Mouse (Mus musculus) liver, embryonic 13.5 days (tissue): ENCODE data around the gene Spata13. TPM values are rescaled to one million over a fixed set of nuclear protein-coding genes. Genes with fewer than 3 reads are reported as not detected.

Experiments
- ATAC-seq: fragments of 200-750 bp; cut with Nextera tagmentation; 2 replicates; pipeline ENCODE4 v1.8.0; 2017; ENCODE audit warnings: low read depth, mild to moderate bottlenecking, moderate number of reproducible peaks, moderate library complexity
- DNase-seq: peaks from one replicate; pipeline ENCODE4 v3.0.0; 2022
- H3K27ac ChIP-seq: fragments of 300-500 bp; sonication (generic); 2 replicates; pipeline ENCODE4 v1.5.1; 2015; ENCODE audit warnings: moderate library complexity, mild to moderate bottlenecking, inconsistent platforms
- H3K27me3 ChIP-seq: fragments of 300-500 bp; sonication (generic); 2 replicates; pipeline ENCODE4 v1.6.1; 2015; ENCODE audit warnings: mild to moderate bottlenecking, inconsistent platforms
- H3K36me3 ChIP-seq: fragments of 300-500 bp; sonication (generic); 2 replicates; pipeline ENCODE4 v1.6.1; 2015; ENCODE audit warnings: mild to moderate bottlenecking, inconsistent platforms
- H3K4me1 ChIP-seq: fragments of 300-500 bp; sonication (generic); replicated peaks from 2 replicates; pipeline ENCODE4 v1.6.1; 2015; ENCODE audit warnings: inconsistent platforms
- H3K4me2 ChIP-seq: fragments of 300-500 bp; sonication (generic); 2 replicates; pipeline ENCODE4 v1.6.1; 2015; ENCODE audit warnings: inconsistent platforms, mild to moderate bottlenecking, moderate library complexity
- H3K4me3 ChIP-seq: fragments of 300-500 bp; sonication (generic); replicated peaks from 2 replicates; pipeline ENCODE4 v1.5.1; 2015; ENCODE audit warnings: mild to moderate bottlenecking, inconsistent platforms
- H3K9ac ChIP-seq: fragments of 300-500 bp; sonication (generic); 2 replicates; pipeline ENCODE4 v1.6.1; 2015; ENCODE audit warnings: mild to moderate bottlenecking, inconsistent platforms
- H3K9me3 ChIP-seq: fragments of 300-500 bp; sonication (generic); replicated peaks from 2 replicates; pipeline ENCODE4 v1.6.1; 2016; ENCODE audit warnings: inconsistent platforms
- WGBS: fragments of 180-500 bp; shearing (Covaris S2); methylation state at CpG from one replicate; pipeline ENCODE4 v1.1.7; 2015; ENCODE audit not compliant: insufficient replicate concordance; 5-methylcytosine and 5-hydroxymethylcytosine counted together
- polyA plus RNA-seq: library from polyadenylated mRNA; unstranded; fragments of >200 nt; fragmentation: Nextera tagmentation; extraction: Ambion mirVana; gene quantifications from 2 replicates; pipeline ENCODE4 v1.2.1, GENCODE M21; 2015

The Spata13 gene
- polyA plus RNA-seq, 1 experiment from 2014 or later, result 17.2 TPM

GRCm38 (mm10) chr14:60641120-60641519, 7.3 kb downstream of the Spata13 start:
- H3K4me3 ChIP-seq, result no peak overlapping the region
- H3K9ac ChIP-seq, result no peak overlapping the region
- WGBS, result 80% methylated on average over 6 of the region's 6 CpGs
- ATAC-seq, result no peak
- peaks cover 68% of the 10 kb centered on the region for H3K4me1 ChIP-seq
- DNase-seq, result no peak
- no peak overlapping the region for H3K27ac ChIP-seq
- H3K4me2 ChIP-seq, result no peak overlapping the region
- peaks cover 24% of the 10 kb centered on the region for H3K36me3 ChIP-seq
- H3K9me3 ChIP-seq, result no peaks in the 10 kb centered on the region
- H3K27me3 ChIP-seq, result 0 out of 2 replicates have a peak, but pooled peaks cover 9% of the 10 kb centered on the region

- Histone ChIP-seq H3K27me3 (0 out of 2 replicates have a peak, but pooled peaks cover 9% of the 10 kb centered on the region), H3K9me3 (no peaks in the 10 kb centered on the region), H3K4me1 (peaks cover 58% of the 10 kb centered on the region), H3K36me3 (peaks cover 19% of the 10 kb centered on the region), H3K4me2 (no peak overlapping the region), H3K9ac (no peak overlapping the region), H3K27ac (no peak overlapping the region), H3K4me3 (no peak overlapping the region)
- ATAC-seq (no peak), DNase-seq (no peak)
- WGBS, result 85% methylated on average over 1 of the region's 1 CpGs
Observed at GRCm38 (mm10) chr14:60642131-60642530, 8.3 kb downstream of the Spata13 start.

- Histone ChIP-seq H3K36me3 (peaks cover 15% of the 10 kb centered on the region), H3K4me1 (peaks cover 51% of the 10 kb centered on the region), H3K4me2 (no peak overlapping the region), H3K4me3 (no peak overlapping the region), H3K9ac (no peak overlapping the region), H3K27ac (no peak overlapping the region), H3K27me3 (no peaks in the 10 kb centered on the region), H3K9me3 (no peaks in the 10 kb centered on the region)
- WGBS, result 88% methylated on average over 14 of the region's 14 CpGs
- DNase-seq (no peak), ATAC-seq (no peak)
Observed at GRCm38 (mm10) chr14:60643098-60643870, 9.5 kb downstream of the Spata13 start.

GRCm38 (mm10) chr14:60646373-60646772, 12.6 kb downstream of the Spata13 start:
- Histone ChIP-seq H3K27ac (no peak overlapping the region), H3K9ac (no peak overlapping the region), H3K27me3 (no peaks in the 10 kb centered on the region), H3K4me1 (peaks cover 52% of the 10 kb centered on the region), H3K9me3 (no peaks in the 10 kb centered on the region), H3K4me2 (no peak overlapping the region), H3K36me3 (peaks cover 11% of the 10 kb centered on the region), H3K4me3 (no peak overlapping the region)
- ATAC-seq (no peak), DNase-seq (no peak)
- WGBS, result 61% methylated on average over 5 of the region's 5 CpGs

GRCm38 (mm10) chr14:60647885-60648284, 14.1 kb downstream of the Spata13 start:
- Histone ChIP-seq H3K4me2 (no peak overlapping the region), H3K9me3 (no peaks in the 10 kb centered on the region), H3K4me1 (peaks cover 63% of the 10 kb centered on the region), H3K27ac (no peak overlapping the region; the same call in 1 of the 2 replicates), H3K36me3 (peaks cover 11% of the 10 kb centered on the region), H3K27me3 (no peaks in the 10 kb centered on the region), H3K9ac (no peak overlapping the region), H3K4me3 (no peak overlapping the region)
- WGBS, result 84% methylated on average over 7 of the region's 7 CpGs
- DNase-seq, result no peak
- ATAC-seq, result no peak

- H3K9me3 ChIP-seq, result no peaks in the 10 kb centered on the region
- ATAC-seq (no peak), DNase-seq (no peak)
- H3K36me3 ChIP-seq, result peaks cover 11% of the 10 kb centered on the region
- no peak overlapping the region for H3K9ac ChIP-seq
- no peak overlapping the region for H3K4me2 ChIP-seq
- 82% methylated on average over 1 of the region's 1 CpGs for WGBS
- H3K27me3 ChIP-seq, result no peaks in the 10 kb centered on the region
- peak overlapping the region; percentile 31; the same call in 1 of the 2 replicates for H3K27ac ChIP-seq
- H3K4me1 ChIP-seq, result peaks cover 70% of the 10 kb centered on the region
- no peak overlapping the region for H3K4me3 ChIP-seq
Observed at GRCm38 (mm10) chr14:60648956-60649355, 15.2 kb downstream of the Spata13 start.

GRCm38 (mm10) chr14:60653184-60653583, 19.4 kb downstream of the Spata13 start:
- peak overlapping the region; percentile 92 for H3K27ac ChIP-seq

GRCm38 (mm10) chr14:60653977-60654376, 20.2 kb downstream of the Spata13 start:
- Histone ChIP-seq H3K27me3 (no peaks in the 10 kb centered on the region), H3K4me3 (peak overlapping the region; percentile 29), H3K27ac (peak overlapping the region; percentile 92), H3K4me1 (peaks cover 98% of the 10 kb centered on the region), H3K9ac (peak overlapping the region; percentile 68), H3K9me3 (no peaks in the 10 kb centered on the region), H3K36me3 (no peaks in the 10 kb centered on the region), H3K4me2 (peak overlapping the region; percentile 65)
- peak; percentile 99 for ATAC-seq
- peak; percentile 85 for DNase-seq
- WGBS, result 17% methylated on average over 5 of the region's 5 CpGs

More at GRCm38 (mm10) chr14:60653184-60653583, 19.4 kb downstream of the Spata13 start:
- ATAC-seq, result no peak
- Histone ChIP-seq H3K4me1 (peaks cover 98% of the 10 kb centered on the region), H3K4me2 (peak overlapping the region; percentile 51), H3K4me3 (no peak overlapping the region), H3K9me3 (no peaks in the 10 kb centered on the region), H3K9ac (peak overlapping the region; percentile 52), H3K27me3 (no peaks in the 10 kb centered on the region), H3K36me3 (no peaks in the 10 kb centered on the region; the same call in 1 of the 2 replicates)
- DNase-seq, result no peak
- WGBS, result 72% methylated on average over 4 of the region's 4 CpGs

- no peaks in the 10 kb centered on the region for H3K9me3 ChIP-seq
- DNase-seq (no peak), ATAC-seq (no peak)
- peak overlapping the region; percentile 68 for H3K9ac ChIP-seq
- H3K4me2 ChIP-seq, result peak overlapping the region; percentile 65
- H3K27me3 ChIP-seq, result no peaks in the 10 kb centered on the region
- 73% methylated on average over 11 of the region's 11 CpGs for WGBS
- peak overlapping the region; percentile 29 for H3K4me3 ChIP-seq
- peak overlapping the region; percentile 92 for H3K27ac ChIP-seq
- peaks cover 98% of the 10 kb centered on the region for H3K4me1 ChIP-seq
- no peaks in the 10 kb centered on the region for H3K36me3 ChIP-seq
Observed at GRCm38 (mm10) chr14:60654708-60655107, 20.9 kb downstream of the Spata13 start.

- DNase-seq, result no peak
- Histone ChIP-seq H3K27me3 (no peaks in the 10 kb centered on the region), H3K4me3 (no peak overlapping the region), H3K9me3 (no peaks in the 10 kb centered on the region), H3K27ac (peak overlapping the region; percentile 92), H3K36me3 (peaks cover 11% of the 10 kb centered on the region), H3K4me1 (peaks cover 90% of the 10 kb centered on the region), H3K4me2 (peak overlapping the region; percentile 18; the same call in 1 of the 2 replicates), H3K9ac (peak overlapping the region; percentile 46; the same call in 1 of the 2 replicates)
- 79% methylated on average over 15 of the region's 15 CpGs for WGBS
- no peak for ATAC-seq
Observed at GRCm38 (mm10) chr14:60655941-60656700, 22.3 kb downstream of the Spata13 start.

GRCm38 (mm10) chr14:60656701-60657085, 22.9 kb downstream of the Spata13 start:
- Histone ChIP-seq H3K27me3 (no peaks in the 10 kb centered on the region), H3K4me1 (peaks cover 89% of the 10 kb centered on the region), H3K4me3 (no peak overlapping the region), H3K9ac (no peak overlapping the region), H3K36me3 (peaks cover 11% of the 10 kb centered on the region), H3K27ac (peak overlapping the region; percentile 92), H3K9me3 (no peaks in the 10 kb centered on the region), H3K4me2 (peak overlapping the region; percentile 0; the same call in 1 of the 2 replicates)
- DNase-seq, result no peak
- WGBS, result 73% methylated on average over 11 of the region's 11 CpGs
- ATAC-seq, result no peak
